Mouse (Mus musculus): ENCODE measurements at regions not wholly inside any gene's neighbourhood (a gene's known extent, or its start where the extent isn't known, plus 50 kb on each side); places are given as distances from the start of the nearest gene placed in this dataset.
A peak's percentile ranks its signal among the peaks of the same experiment; 100 is the strongest.

DNA sequence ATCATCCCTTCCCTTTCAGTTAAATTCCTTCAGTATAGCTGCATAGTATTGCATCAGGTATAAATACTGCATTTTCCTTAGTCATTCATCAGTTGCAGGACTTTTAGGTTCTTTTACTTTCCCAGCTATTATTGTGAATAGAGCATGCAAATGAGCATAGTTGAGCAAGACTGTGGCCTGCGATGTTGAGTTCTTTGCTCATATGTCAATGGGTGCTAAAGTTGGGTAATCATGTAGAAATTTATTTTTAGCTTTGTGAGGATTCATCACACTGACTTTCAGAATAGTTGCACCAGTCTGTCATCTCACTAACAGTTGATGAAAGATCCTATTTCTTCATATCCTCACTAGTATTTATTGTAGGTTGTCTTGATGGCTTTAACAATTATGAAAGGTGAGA is 380.3 kb upstream of the Arrdc3 start:
- 73% methylated on average over 1 of the region's 1 CpGs for WGBS
- ATAC-seq (ENCODE audit: insufficient number of reproducible peaks, low FRiP score, low TSS enrichment, low read depth) = no peak
- no peaks in the 10 kb centered on the region for H3K9me3 ChIP-seq (replicated peaks)
- no peak overlapping the region for H3K4me3 ChIP-seq (replicated peaks)
- no peaks in the 10 kb centered on the region for H3K36me3 ChIP-seq
- no peaks in the 10 kb centered on the region for H3K4me1 ChIP-seq
- H3K9ac ChIP-seq = no peak overlapping the region
- H3K27ac ChIP-seq (replicated peaks) = no peak overlapping the region
- no peaks in the 10 kb centered on the region for H3K27me3 ChIP-seq
- no peak overlapping the region for H3K4me2 ChIP-seq (replicated peaks)

DNA sequence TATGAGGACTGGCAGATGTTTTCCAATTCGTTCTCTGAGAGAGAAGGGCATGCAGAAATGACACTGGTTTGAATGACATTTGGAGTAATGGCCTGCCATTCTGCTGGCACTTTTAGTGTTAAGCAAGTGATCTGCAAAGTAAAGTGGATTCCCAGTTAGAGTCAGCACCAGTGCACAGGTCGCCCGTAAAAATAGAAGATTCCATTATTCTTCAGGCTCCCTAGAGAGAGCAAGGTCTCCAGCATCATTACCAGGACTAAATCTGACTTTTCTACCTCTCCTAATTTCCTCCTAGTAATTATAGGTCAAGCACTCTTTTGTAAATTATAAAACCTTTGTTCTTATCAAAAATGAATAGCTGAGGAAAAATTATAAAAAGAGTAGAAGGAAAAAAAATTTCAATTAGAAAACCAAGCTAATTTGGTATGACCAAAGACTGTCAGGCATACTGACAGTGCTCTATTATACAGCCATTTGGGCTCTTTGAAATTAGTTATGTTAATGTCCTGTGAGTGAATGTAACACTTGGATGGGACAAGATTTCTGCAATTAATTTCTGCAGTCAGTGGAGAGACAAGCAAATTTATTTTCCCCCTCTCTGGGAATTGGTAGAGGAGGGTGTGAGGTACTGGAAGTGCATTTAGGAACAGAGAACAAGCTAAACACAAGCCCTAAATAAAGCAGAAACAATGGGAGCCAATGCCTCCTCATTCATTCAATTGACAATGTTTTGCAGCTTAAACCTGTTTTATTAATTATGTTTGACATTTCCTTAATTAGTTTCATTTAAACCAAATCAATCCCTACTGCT is 368.8 kb upstream of the Arrdc3 start:
- H3K9me3 ChIP-seq (replicated peaks) = no peaks in the 10 kb centered on the region
- H3K4me3 ChIP-seq (replicated peaks) = no peak overlapping the region
- H3K4me1 ChIP-seq = no peaks in the 10 kb centered on the region
- H3K27me3 ChIP-seq = no peaks in the 10 kb centered on the region
- no peak overlapping the region for H3K4me2 ChIP-seq (replicated peaks)
- no peak overlapping the region for H3K27ac ChIP-seq (replicated peaks)
- no peak overlapping the region for H3K9ac ChIP-seq
- no peaks in the 10 kb centered on the region for H3K36me3 ChIP-seq
- 67% methylated on average over 3 of the region's 3 CpGs for whole genome bisulfite sequencing
- no peak for ATAC-seq (ENCODE audit: insufficient number of reproducible peaks, low FRiP score, low TSS enrichment, low read depth)

DNA sequence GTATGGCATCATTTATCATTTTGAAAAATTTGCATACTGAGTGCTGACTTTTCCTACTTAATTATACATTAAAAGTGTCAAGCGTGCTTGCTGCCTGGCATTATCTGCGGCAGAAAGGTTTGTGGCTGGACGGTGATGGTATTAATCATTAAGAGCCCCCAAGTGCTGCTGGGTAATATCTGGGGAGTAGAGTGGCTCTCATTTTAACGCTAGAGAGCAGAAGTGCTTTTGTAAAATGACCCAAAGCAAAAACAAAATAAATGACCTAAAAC is 368.3 kb upstream of the Arrdc3 start:
- Histone ChIP-seq H3K4me2 (replicated peaks) (no peak overlapping the region), H3K9ac (no peak overlapping the region), H3K9me3 (replicated peaks) (no peaks in the 10 kb centered on the region), H3K27me3 (no peaks in the 10 kb centered on the region), H3K36me3 (no peaks in the 10 kb centered on the region), H3K27ac (replicated peaks) (no peak overlapping the region), H3K4me3 (replicated peaks) (no peak overlapping the region), H3K4me1 (no peaks in the 10 kb centered on the region)
- 62% methylated on average over 4 of the region's 4 CpGs for WGBS
- no peak for ATAC-seq (ENCODE audit: insufficient number of reproducible peaks, low FRiP score, low TSS enrichment, low read depth)

DNA sequence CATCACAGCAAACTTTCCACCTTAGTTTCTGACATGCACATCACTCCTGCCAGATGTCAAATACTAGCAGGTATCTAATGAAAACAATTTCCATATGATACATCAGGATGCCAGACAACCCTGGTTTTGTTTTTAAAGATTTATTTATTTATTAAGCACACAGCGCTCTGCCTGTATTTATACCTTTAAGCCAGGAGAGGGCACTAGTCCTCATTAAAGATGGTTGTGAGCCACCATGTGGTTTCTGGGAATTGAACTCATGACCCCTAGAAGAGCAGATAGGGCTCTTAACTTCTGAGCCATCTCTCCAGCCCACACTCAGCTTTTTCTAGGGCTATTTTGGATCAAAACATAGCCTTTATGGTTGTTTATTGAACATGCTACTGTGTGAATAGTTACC is 364.3 kb upstream of the Arrdc3 start:
- no peak overlapping the region for H3K4me2 ChIP-seq (replicated peaks)
- no peak overlapping the region for H3K9ac ChIP-seq
- no peaks in the 10 kb centered on the region for H3K27me3 ChIP-seq
- H3K9me3 ChIP-seq (replicated peaks) = no peaks in the 10 kb centered on the region
- H3K36me3 ChIP-seq = no peaks in the 10 kb centered on the region
- H3K27ac ChIP-seq (replicated peaks) = no peak overlapping the region
- H3K4me1 ChIP-seq = no peaks in the 10 kb centered on the region
- no peak for ATAC-seq (ENCODE audit: insufficient number of reproducible peaks, low FRiP score, low TSS enrichment, low read depth)
- WGBS = 68% methylated on average over 1 of the region's 1 CpGs
- no peak overlapping the region for H3K4me3 ChIP-seq (replicated peaks)

DNA sequence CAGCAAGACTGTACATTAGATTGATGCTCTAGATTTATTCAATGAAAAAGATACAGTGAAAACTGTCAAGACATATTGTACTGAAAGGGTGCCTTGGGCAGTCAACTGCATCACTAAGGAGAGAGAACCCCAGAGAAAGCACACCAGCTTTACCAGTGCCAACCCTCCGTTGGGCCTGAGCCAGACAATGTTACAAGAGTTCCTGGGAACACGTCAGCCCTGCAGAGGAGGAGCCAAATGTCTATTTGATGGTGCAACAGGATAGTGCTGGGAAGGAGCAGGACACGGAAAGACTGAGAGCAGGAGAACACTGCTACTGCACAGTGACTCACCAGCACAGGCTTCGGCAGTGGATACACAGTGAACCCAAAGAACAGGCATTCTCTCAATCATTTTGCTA is 363.4 kb upstream of the Arrdc3 start:
- no peaks in the 10 kb centered on the region for H3K4me1 ChIP-seq
- H3K4me2 ChIP-seq (replicated peaks) = no peak overlapping the region
- H3K36me3 ChIP-seq = no peaks in the 10 kb centered on the region
- H3K9ac ChIP-seq = no peak overlapping the region
- 57% methylated on average over 4 of the region's 4 CpGs for WGBS
- no peaks in the 10 kb centered on the region for H3K9me3 ChIP-seq (replicated peaks)
- H3K4me3 ChIP-seq (replicated peaks) = no peak overlapping the region
- H3K27me3 ChIP-seq = no peaks in the 10 kb centered on the region
- ATAC-seq (ENCODE audit: insufficient number of reproducible peaks, low FRiP score, low TSS enrichment, low read depth) = no peak
- H3K27ac ChIP-seq (replicated peaks) = no peak overlapping the region

DNA sequence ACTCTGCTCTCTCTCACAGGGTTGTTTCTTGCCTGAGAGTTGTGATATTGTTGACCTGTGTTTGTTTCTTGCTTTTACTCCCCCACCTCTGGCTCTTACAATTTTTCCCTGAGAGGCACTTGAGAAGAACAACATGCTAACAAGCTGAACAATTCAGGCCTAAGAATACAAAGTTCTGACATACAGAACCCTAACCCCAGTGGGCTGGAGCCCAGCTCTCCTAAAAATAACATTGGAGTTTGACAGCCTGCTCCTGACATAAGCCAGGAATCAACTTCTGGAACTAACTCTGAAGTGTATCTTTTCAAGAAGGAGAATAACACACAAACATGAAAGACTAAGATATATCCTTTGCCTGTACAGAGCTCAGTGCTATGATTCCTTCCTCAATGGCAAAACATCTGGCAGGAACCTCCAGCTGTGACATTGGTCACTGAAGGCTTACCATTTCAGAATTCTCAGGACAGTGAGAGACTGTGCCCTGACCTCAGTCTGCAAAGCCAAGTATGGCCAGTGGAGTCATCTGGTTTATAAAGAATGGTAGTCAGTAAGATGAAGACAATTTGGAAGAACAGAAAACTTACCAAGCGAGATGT is 347.3 kb upstream of the Arrdc3 start:
- Histone ChIP-seq H3K4me1 (no peaks in the 10 kb centered on the region), H3K4me3 (replicated peaks) (no peak overlapping the region), H3K4me2 (replicated peaks) (no peak overlapping the region), H3K27ac (replicated peaks) (no peak overlapping the region), H3K9ac (no peak overlapping the region), H3K36me3 (no peaks in the 10 kb centered on the region), H3K27me3 (no peaks in the 10 kb centered on the region), H3K9me3 (replicated peaks) (no peaks in the 10 kb centered on the region)
- no peak for ATAC-seq (ENCODE audit: insufficient number of reproducible peaks, low FRiP score, low TSS enrichment, low read depth)
- WGBS = 77% methylated on average over 1 of the region's 1 CpGs

DNA sequence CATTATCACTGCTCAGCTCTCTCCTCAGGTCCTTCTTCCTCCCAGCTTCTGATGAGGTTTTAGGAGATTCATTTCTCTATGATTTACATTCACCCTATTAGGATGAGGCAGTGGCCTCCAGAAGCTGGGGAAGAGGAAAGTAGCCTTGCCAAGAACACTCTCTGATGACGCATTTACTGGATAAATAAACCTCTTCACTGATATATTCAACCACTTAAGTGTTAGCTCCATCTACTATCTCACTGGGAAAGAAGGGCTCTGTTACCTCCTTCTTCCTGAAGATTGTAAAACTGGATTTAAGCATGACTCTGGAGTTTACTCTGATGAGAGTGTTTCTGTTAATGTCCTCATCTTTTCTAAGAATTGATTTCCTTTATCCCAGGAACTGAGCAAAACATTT is 338.2 kb upstream of the Arrdc3 start:
- Histone ChIP-seq H3K9me3 (replicated peaks) (no peaks in the 10 kb centered on the region), H3K9ac (no peak overlapping the region), H3K4me3 (replicated peaks) (no peak overlapping the region), H3K27ac (replicated peaks) (no peak overlapping the region), H3K4me2 (replicated peaks) (no peak overlapping the region), H3K36me3 (no peaks in the 10 kb centered on the region), H3K27me3 (no peaks in the 10 kb centered on the region), H3K4me1 (no peaks in the 10 kb centered on the region)
- WGBS = 68% methylated on average over 1 of the region's 1 CpGs
- ATAC-seq (ENCODE audit: insufficient number of reproducible peaks, low FRiP score, low TSS enrichment, low read depth) = no peak

DNA sequence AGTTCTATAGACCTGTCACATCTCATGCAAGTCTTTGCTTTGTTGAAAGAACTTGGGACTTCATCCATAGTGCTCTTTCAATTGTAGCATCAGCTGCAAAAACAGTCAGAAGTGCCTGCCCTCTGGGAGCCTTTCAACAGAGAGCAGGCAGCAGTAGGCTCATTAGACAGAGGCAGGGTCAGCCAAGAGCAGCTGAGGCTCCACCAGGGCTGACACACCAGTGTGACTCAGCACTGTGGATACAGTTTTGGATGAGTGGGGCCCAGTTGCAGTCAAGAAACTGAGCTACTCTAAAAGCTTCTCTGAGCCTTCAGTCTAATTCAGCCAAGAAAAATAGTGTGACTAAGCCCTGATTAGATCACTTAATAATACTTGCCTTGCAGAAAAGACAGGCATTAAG is 326.0 kb upstream of the Arrdc3 start:
- H3K4me3 ChIP-seq (replicated peaks) = no peak overlapping the region
- H3K9ac ChIP-seq = no peak overlapping the region
- ATAC-seq (ENCODE audit: insufficient number of reproducible peaks, low FRiP score, low TSS enrichment, low read depth) = 0 out of 2 replicates have a peak, but pooled peaks have one; percentile 43
- H3K4me2 ChIP-seq (replicated peaks) = no peak overlapping the region
- no peaks in the 10 kb centered on the region for H3K9me3 ChIP-seq (replicated peaks)
- no peaks in the 10 kb centered on the region for H3K27me3 ChIP-seq
- H3K4me1 ChIP-seq = no peaks in the 10 kb centered on the region
- H3K27ac ChIP-seq (replicated peaks) = no peak overlapping the region
- no peaks in the 10 kb centered on the region for H3K36me3 ChIP-seq
